Mouse (Mus musculus): ENCODE results near the gene Atp2c2.

Atp2c2 gene

DNA sequence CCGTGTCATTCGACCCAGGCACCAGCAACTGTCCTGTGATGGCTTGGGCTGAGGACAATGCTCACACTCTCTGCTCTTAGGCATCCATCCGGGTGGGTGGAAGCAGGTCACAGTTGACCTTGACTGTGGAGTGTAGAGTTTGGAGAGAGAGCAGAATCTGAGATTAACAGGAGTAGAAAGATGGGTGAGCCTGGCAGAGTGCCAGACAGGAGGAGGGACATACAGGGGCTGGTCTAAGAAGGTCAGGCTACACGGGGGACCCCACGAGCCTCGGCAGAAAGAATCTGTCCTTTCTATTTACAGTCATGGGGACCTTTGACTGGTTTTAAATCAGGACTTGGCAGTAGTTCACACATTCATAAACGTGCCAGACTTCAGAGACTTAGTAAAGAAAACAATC, 3.2 kb downstream of the Atp2c2 start:
- in situ Hi-C loops (cut with MboI), result loop anchor here (10.0 kb wide), 1 partner anchor 142 kb away; the partner anchor contains the start of gene Cotl1

GRCm38 (mm10) chr8:119707146-119707545, 7.3 kb downstream of the Atp2c2 start:
- in situ Hi-C loops (cut with MboI), result loop anchor here (10.0 kb wide), 1 partner anchor 138 kb away; the partner anchor contains the start of gene Cotl1

GRCm38 (mm10) chr8:119708471-119708870, 8.7 kb downstream of the Atp2c2 start:
- in situ Hi-C loops (cut with MboI), result loop anchor here (10.0 kb wide), 1 partner anchor 136 kb away; the partner anchor contains the start of gene Cotl1

- in situ Hi-C loops (cut with MboI), result loop anchor here (10.0 kb wide), 1 partner anchor 136 kb away; the partner anchor contains the start of gene Cotl1
Measured at GRCm38 (mm10) chr8:119708878-119709702, 9.3 kb downstream of the Atp2c2 start.

GRCm38 (mm10) chr8:119709703-119710093, 9.9 kb downstream of the Atp2c2 start:
- in situ Hi-C loops (cut with MboI), result loop anchor here (10.0 kb wide), 1 partner anchor 135 kb away; the partner anchor contains the start of gene Cotl1

DNA sequence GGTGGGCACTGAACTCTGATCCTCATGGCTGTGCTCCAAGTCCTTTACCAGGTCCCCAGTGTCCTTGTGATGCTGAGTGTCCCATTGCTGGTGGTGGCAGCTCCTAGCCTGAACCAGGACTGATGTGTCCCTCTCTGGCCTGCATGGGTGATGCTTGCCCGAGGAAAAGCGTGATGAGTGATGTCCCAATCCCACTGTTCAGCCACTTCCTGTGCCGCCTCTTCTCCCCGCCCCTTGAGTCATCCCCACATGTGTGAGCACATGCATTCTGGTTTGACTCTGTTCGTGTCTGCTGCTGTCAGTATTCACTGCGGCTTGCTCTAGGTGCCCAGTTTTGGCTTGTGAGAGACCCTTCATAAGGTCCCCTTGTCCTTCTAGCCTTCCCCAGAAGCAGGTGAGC, 12.4 kb downstream of the Atp2c2 start:
- in situ Hi-C loops (cut with MboI), result no loop called here

- in situ Hi-C loops (cut with MboI), result no loop called here
Measured at GRCm38 (mm10) chr8:119713421-119713820, 13.6 kb downstream of the Atp2c2 start.

- in situ Hi-C loops (cut with MboI), result no loop called here
Measured at GRCm38 (mm10) chr8:119715221-119715620, 15.4 kb downstream of the Atp2c2 start.

DNA sequence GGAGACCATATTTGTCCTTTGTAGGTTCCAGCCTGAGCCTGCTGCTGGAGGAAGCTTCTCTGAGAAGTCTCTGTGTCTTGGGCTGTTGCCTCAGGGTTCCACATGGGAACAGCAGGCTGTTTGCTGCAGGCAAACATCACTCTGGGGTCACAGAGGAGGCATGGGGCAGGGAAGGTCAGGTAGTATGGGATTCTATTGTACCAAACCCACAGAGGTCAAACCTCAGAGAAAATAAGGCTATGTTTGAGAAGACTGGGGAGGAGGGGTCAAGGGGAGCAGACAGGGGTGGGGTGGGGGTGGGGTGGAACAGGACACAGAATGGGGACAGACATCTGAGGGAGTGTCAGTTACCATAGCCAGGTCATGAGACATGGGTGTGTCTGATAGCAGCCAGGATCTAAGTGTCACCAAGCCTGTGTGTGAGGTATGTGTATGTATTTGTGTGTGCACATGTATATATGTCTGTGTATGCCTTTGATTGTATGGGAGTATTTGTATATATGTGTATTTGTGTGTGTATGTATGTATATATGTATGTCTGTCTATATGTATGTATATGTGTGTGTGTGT, 17.0 kb downstream of the Atp2c2 start:
- in situ Hi-C loops (cut with MboI), result no loop called here

DNA sequence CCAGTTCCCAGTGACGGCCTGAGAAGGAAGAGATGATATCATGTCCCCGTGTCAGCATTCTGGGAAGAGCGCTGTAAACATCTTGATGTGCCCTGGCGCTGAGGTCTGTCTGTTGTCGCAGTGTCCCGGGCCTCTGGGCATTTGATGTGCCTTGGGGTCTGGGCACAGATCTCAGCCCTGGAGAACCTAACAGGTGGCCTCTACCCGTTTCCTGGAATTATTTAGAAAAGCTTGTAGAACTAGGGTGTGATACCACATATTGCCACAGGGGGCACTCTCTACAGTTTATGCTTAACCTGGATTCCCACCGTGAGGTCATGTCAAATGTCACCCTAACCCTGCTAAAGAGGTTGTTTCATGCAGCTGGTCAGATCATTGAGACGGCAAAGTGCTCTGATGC, 18.0 kb downstream of the Atp2c2 start:
- in situ Hi-C loops (cut with MboI), result no loop called here

DNA sequence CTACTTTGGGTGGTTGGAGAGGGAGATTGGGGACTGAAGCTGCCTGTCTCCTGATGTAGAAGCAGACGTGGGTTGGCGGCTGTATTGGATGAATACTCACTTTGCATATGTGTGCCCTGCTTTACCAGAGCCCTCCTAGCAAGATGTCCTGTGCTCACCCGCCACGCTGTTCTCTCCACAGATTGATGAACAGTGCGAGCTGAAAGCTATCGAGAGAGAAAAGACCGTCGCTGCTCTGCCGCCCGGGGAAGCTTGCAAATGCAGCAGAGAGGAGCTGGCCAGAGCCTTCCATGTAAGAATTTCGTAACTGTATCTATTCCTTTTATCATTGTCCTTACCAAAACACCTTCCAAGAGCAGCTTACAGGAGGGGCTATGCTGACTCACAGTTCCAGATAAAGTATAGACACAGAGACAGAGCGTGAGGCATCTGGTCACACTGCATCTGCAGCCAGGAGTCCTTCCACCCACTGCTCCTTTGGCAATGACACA, 19.2 kb downstream of the Atp2c2 start:
- in situ Hi-C loops (cut with MboI), result no loop called here

- in situ Hi-C loops (cut with MboI), result no loop called here
Measured at GRCm38 (mm10) chr8:119722348-119722747, 22.5 kb downstream of the Atp2c2 start.

GRCm38 (mm10) chr8:119723676-119724075, 23.9 kb downstream of the Atp2c2 start:
- in situ Hi-C loops (cut with MboI), result no loop called here

DNA sequence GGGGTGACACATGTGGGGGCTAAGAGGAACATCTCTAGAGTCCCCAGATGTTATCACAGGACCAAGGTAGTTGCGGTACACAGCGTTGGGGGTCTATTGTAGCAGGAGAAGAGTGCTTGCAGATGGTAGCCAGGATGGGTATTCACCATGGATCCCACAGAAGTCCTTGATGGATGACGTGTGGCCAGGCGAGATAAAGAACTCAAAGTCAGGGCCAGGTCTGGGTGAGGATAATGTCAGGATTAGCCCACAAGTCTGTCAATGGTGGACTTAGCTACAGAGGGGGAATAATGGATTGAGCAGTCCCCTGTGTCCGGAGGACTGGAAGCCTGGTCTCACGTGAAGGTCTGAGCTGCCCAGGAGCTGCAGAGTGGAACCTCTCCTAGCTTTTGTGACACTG, 24.8 kb downstream of the Atp2c2 start:
- in situ Hi-C loops (cut with MboI), result no loop called here

DNA sequence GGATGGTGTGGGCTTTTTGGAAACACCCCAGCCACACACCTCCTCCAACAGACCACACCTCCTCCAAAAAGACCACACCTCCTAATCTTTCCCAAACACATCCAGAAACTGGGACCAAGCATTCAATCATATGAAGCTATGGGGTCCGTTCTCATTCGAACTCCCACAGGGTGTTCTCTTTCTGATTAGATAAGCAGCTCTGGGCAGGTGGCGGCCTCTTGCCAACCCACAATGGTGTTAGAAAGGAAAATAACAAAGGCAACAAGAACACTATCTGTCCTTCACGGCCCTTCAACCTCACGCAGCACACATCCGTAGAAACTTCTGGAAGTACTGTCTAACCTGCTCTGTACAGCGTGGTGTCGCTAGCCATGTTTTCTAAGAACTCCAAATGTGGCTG, 27.3 kb downstream of the Atp2c2 start:
- in situ Hi-C loops (cut with MboI), result no loop called here

GRCm38 (mm10) chr8:119728351-119728895, 28.6 kb downstream of the Atp2c2 start:
- in situ Hi-C loops (cut with MboI), result no loop called here

DNA sequence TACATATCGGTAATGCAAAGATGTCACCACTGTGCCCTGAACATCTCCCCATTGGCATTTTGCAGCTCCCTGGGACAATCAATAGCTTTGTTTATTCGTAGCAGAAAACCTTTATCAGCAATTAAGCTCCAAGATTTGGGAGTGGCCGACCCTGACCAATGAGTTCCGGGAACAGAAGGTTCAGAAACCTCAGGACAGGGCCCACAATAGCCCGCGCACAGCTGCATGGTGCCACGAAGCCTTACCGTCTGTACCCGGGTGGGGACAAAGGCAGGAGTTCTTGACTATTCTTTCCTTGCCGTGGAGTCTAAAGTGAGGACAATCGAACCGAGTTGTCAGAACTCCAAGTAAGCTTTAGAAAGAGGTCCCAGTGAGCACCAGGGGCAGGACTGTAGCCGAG, 32.3 kb downstream of the Atp2c2 start:
- in situ Hi-C loops (cut with MboI), result no loop called here

DNA sequence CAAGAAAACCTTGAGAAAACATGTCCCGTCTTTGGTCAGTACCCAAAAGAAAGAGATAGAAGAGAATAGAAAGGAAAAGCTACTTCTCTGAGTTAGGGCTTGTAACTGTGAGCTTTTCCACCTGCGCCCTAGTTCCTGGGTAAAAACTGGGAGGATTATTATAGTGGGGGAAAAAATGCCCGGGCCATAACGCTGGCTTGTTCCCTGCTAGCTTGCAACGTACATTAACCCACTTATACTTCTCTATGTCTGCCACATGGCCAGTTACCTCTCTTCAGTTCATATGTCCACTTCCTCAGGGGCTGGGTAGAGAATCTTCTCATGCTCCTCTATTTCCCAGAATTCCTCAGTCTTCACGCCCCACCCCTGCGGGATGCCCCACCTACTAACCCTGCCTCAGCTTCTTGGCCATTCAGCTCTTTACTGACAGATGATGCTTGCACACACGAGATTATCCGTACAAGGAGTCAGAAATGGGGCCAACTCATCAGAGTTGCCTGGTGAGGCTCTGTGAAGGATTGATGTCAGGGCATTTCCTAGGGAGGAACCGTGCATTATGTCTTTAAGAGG, 36.6 kb downstream of the Atp2c2 start:
- in situ Hi-C loops (cut with MboI), result no loop called here

- in situ Hi-C loops (cut with MboI), result no loop called here
Measured at GRCm38 (mm10) chr8:119737093-119737900, 37.5 kb downstream of the Atp2c2 start.

- in situ Hi-C loops (cut with MboI), result no loop called here
Measured at GRCm38 (mm10) chr8:119738129-119738907, 38.5 kb downstream of the Atp2c2 start.

DNA sequence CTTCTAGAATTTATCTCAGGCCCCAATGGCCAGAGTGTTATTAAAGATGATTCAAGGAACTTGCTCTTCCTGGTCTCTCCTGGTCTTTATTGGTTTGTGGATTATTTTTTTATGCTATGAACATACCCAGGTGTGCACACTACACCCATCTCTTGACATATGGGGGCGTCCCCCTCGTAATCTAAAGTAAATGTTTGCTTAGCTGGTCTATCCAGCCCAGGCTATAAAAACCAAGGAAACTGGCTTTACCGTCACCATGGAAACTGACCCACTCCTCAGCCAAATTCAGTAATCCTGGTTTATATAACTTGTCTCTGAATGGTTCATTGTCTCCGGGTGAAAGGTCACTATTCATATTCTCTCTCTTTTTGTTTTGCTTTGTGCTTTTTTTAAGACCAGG, 40.8 kb downstream of the Atp2c2 start:
- in situ Hi-C loops (cut with MboI), result no loop called here
